Mouse (Mus musculus): ENCODE measurements around the gene Ogfrl1. TPM values are rescaled to one million over a fixed set of nuclear protein-coding genes. Genes with fewer than 3 reads are reported as not detected.

The Ogfrl1 gene
- polyA plus RNA-seq (2021; fragmentation: Nextera tagmentation), result 13.5 and 51.2 TPM in 2 replicates
- long read RNA-seq, experiment 1, partial matches to known transcripts, result 0 of 40 reads
- long read RNA-seq, experiment 1, other reads (novel, unspliced or antisense), result 40 of 40 reads
- long read RNA-seq, experiment 2, full-length matches to known transcripts, result 5 of 54 reads
- long read RNA-seq, experiment 2, partial matches to known transcripts, result 5 of 54 reads
- long read RNA-seq, experiment 2, other reads (novel, unspliced or antisense), result 44 of 54 reads

DNA sequence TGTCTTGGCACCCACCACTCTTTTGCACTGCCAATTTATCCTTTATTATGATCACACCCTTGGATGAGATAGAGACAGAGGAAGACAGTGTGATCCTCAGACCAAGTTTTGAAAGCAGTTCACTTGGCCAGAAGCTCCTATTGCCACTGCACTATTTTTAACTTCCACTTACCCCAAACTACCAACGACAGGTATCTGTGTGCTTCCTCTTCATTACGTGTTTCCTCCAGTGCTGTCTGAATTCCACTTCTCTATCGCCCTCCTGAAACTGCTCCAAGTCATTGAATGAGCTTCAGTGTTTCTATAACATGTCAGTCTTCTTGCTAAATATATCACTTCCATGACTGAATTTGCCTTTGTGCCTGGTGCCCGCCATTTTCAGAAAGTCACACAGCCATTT lies at the start of gene Ogfrl1:
Gene Ogfrl1, minus strand, starts transcription at position 150 of the 400 bp plus-strand sequence.

